Mouse (Mus musculus) hindbrain, embryonic 13.5 days (tissue): Measurements from ENCODE around the gene St8sia4. TPM values are rescaled to one million over a fixed set of nuclear protein-coding genes. Genes with fewer than 3 reads are reported as not detected.

ENCODE experiments used
- ATAC-seq: fragments of 200-750 bp; cut with Nextera tagmentation; 2 replicates; pipeline ENCODE4 v1.8.0; 2017; ENCODE audit warnings: moderate TSS enrichment; ENCODE audit not compliant: low FRiP score
- H3K27ac ChIP-seq: fragments of 300-500 bp; sonication (generic); 2 replicates; pipeline ENCODE4 v1.5.1; 2015; ENCODE audit warnings: inconsistent platforms, mild to moderate bottlenecking, moderate library complexity
- H3K27me3 ChIP-seq: fragments of 300-500 bp; sonication (generic); 2 replicates; pipeline ENCODE4 v1.6.1; 2015; ENCODE audit warnings: mild to moderate bottlenecking, inconsistent platforms
- H3K36me3 ChIP-seq: fragments of 300-500 bp; sonication (generic); 2 replicates; pipeline ENCODE4 v1.6.1; 2015; ENCODE audit warnings: mild to moderate bottlenecking, inconsistent platforms
- H3K4me1 ChIP-seq: fragments of 300-500 bp; sonication (generic); replicated peaks from 2 replicates; pipeline ENCODE4 v1.6.1; 2015; ENCODE audit warnings: inconsistent platforms
- H3K4me2 ChIP-seq: fragments of 300-500 bp; sonication (generic); 2 replicates; pipeline ENCODE4 v1.6.1; 2015; ENCODE audit warnings: inconsistent platforms, mild to moderate bottlenecking, moderate library complexity
- H3K4me3 ChIP-seq: fragments of 300-500 bp; sonication (generic); 2 replicates; pipeline ENCODE4 v1.5.1; 2015; ENCODE audit warnings: mild to moderate bottlenecking, inconsistent platforms
- H3K9ac ChIP-seq: fragments of 300-500 bp; sonication (generic); 2 replicates; pipeline ENCODE4 v1.6.1; 2015; ENCODE audit warnings: mild to moderate bottlenecking, inconsistent platforms
- H3K9me3 ChIP-seq: fragments of 300-500 bp; sonication (generic); 2 replicates; pipeline ENCODE4 v1.6.1; 2016; ENCODE audit warnings: inconsistent platforms
- WGBS: fragments of 180-500 bp; shearing (Covaris S2); methylation state at CpG from one replicate; pipeline ENCODE4 v1.1.7; 2015; 5-methylcytosine and 5-hydroxymethylcytosine counted together
- polyA plus RNA-seq: library from polyadenylated mRNA; unstranded; fragments of >200 nt; fragmentation: Nextera tagmentation; extraction: Ambion mirVana; gene quantifications from 2 replicates; pipeline ENCODE4 v1.2.1, GENCODE M21; 2015

St8sia4 gene
- polyA plus RNA-seq, 1 experiment from 2014 or later, result 35.8 TPM

DNA sequence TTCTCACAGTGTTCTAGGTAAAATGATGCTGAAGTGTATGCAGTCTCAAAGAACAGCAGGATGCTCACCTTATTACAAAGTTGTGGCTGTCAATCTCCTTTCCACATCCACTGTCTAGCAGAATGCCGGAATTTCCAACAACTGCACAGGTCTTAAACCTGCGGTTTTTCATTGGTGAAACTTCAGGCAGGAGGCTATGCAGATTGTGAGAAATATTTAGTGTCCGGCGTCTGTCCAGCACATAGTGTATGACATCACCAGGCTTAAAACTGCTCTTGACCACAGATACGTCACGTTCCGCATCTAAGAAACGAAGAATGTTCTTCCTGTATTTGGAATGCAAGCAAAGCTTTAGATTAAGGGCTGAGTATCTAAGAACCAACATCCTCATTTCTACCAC is 13.9 kb downstream of the St8sia4 start:
- ATAC-seq, result no peak
- Histone ChIP-seq H3K4me1 (no peaks in the 10 kb centered on the region), H3K36me3 (peaks cover 12% of the 10 kb centered on the region; the same call in 1 of the 2 replicates), H3K4me2 (no peak overlapping the region), H3K27ac (no peak overlapping the region), H3K27me3 (no peaks in the 10 kb centered on the region), H3K4me3 (no peak overlapping the region), H3K9ac (no peak overlapping the region), H3K9me3 (no peaks in the 10 kb centered on the region)
- WGBS, result 88% methylated on average over 8 of the region's 8 CpGs

DNA sequence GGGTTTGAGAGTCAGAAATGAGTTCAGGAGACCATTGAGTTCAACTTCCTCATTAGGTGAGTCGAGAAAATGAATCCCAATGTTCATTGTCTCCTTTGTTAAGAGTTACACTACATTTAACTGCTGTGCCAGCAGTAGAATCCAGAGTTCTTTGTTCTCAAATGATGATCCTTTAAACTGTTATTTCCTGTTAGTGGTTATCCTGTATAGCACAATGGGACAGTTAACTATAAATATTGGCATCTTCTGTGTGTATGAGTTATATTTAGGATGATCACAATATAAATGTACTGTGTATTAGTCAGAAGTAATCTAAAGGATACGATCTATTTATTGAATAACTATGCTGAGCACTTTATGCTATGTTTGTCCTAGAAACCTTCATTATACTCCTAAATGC is 23.1 kb downstream of the St8sia4 start:
- WGBS, result 78% methylated on average over 2 of the region's 2 CpGs

DNA sequence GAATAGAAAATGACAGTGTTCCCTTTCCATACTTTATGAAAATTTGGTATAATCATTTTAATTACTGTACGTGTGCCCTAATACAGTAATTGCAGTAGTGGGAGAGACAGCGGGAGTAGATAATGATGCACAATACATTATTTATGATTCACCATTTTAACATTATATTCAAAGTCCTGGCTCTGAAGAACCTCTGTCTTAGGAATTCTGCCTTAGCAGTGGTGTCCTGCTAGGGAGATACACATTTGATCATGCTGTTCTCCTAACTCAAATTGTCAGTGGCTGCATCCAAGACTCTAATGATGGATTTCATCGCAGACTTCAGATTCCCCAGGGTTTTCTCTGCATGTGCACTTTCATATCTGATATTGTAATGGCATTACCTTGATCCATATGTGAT is 28.4 kb downstream of the St8sia4 start:
- H3K9me3 ChIP-seq, result no peaks in the 10 kb centered on the region

More for the DNA sequence above, 23.1 kb downstream of the St8sia4 start:
- Histone ChIP-seq H3K9ac (no peak overlapping the region), H3K4me1 (no peaks in the 10 kb centered on the region; the same call in 1 of the 2 replicates), H3K27me3 (no peaks in the 10 kb centered on the region), H3K4me3 (no peak overlapping the region), H3K4me2 (no peak overlapping the region), H3K36me3 (no peaks in the 10 kb centered on the region), H3K27ac (no peak overlapping the region), H3K9me3 (no peaks in the 10 kb centered on the region)
- ATAC-seq, result no peak

DNA sequence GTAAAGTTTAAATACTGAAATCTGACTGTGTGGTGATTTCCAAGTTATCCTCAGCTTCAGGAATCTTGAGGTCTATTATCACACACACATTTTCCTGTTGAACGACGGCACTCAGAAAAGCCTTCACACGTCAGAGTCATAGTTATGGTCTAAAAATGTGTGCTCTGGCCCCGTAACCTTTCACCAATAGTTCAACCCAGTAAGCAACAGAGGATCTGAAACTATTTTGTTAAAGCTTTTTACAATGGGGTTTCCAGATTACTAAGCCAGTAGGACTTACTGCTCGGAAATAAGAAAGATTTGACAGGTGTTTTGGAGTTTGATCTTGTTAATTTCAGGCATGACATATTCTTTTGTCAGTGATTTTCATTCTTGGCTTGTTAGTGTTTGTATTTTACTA is 43.0 kb downstream of the St8sia4 start:
- Histone ChIP-seq H3K4me1 (no peaks in the 10 kb centered on the region), H3K27me3 (no peaks in the 10 kb centered on the region), H3K9me3 (no peaks in the 10 kb centered on the region), H3K27ac (no peak overlapping the region), H3K9ac (no peak overlapping the region), H3K4me3 (no peak overlapping the region), H3K4me2 (no peak overlapping the region), H3K36me3 (peaks cover 3% of the 10 kb centered on the region; the same call in 1 of the 2 replicates)
- 81% methylated on average over 5 of the region's 5 CpGs for WGBS
- no peak for ATAC-seq

More for the DNA sequence above, 28.4 kb downstream of the St8sia4 start:
- Histone ChIP-seq H3K27ac (no peak overlapping the region), H3K27me3 (no peaks in the 10 kb centered on the region), H3K4me1 (no peaks in the 10 kb centered on the region; the same call in 1 of the 2 replicates), H3K36me3 (peaks cover 9% of the 10 kb centered on the region), H3K9ac (no peak overlapping the region), H3K4me2 (no peak overlapping the region), H3K4me3 (no peak overlapping the region)
- ATAC-seq, result no peak
- WGBS, result 74% methylated on average over 3 of the region's 3 CpGs

DNA sequence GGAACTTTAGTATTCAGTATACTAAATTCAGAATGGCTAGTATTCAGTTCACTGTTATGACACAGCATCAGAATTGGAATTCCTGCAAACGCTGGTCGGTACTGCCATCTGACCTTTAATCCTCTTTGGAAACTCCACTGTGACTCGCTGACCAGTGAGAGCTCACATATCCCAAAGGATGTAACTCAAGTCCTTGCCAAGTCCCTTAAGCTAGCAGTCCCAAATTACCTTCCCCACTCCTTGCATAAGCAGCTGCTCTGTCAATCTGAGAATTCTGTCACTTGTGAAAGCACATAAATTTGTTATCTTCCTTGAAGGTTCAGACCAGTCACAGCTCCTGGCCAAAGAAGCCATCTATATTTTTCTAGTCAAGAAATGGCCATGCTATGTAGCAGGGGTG is 48.7 kb downstream of the St8sia4 start:
- Histone ChIP-seq H3K27ac (no peak overlapping the region), H3K4me2 (no peak overlapping the region), H3K27me3 (no peaks in the 10 kb centered on the region), H3K36me3 (peaks cover 3% of the 10 kb centered on the region; the same call in 1 of the 2 replicates), H3K9ac (no peak overlapping the region), H3K9me3 (no peaks in the 10 kb centered on the region), H3K4me1 (no peaks in the 10 kb centered on the region), H3K4me3 (no peak overlapping the region)
- ATAC-seq, result no peak
- WGBS, result 66% methylated on average over 3 of the region's 3 CpGs

DNA sequence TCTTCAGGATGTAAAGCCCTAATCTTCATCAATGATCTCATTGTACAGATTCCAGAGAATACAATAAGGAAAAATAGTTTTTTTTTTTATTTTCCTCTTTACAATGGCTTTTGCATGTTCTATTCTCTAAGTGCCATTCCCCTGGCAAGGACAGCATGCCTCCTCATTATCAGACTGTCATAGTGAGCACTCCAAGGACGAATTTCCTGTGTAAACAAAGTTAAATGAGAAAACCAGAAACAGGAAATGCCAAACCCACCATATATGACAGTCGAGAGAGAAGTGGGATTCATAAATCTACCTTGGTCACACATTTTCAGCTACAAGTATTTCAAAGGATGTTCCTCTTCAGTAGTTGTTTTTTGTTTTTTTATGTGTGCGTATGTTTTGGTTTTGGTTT is 49.2 kb downstream of the St8sia4 start:
- no peak overlapping the region for H3K4me3 ChIP-seq
- no peak overlapping the region for H3K9ac ChIP-seq
- H3K27ac ChIP-seq, result no peak overlapping the region
- H3K9me3 ChIP-seq, result no peaks in the 10 kb centered on the region
- peaks cover 3% of the 10 kb centered on the region; the same call in 1 of the 2 replicates for H3K36me3 ChIP-seq
- no peak for ATAC-seq
- H3K27me3 ChIP-seq, result no peaks in the 10 kb centered on the region
- WGBS, result 71% methylated on average over 3 of the region's 3 CpGs
- H3K4me2 ChIP-seq, result no peak overlapping the region
- H3K4me1 ChIP-seq, result no peaks in the 10 kb centered on the region

DNA sequence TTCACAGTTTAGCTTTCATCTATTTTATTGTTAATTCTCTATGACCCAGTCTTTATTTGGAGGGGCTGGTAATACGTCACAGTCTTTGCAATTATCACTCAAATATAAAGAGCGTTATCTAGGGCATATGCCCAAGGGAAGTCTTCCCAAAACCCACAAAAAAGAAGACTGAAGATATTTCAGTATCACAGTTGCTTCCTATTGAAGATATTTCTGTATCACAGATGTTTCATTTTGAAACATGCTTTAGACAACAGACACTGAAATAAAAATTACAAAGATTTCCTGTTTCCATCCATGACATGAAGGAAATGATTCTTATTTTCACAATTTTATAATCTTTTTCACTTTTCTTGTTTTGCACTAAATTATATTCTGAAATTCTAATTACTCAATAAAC is 57.4 kb downstream of the St8sia4 start:
- H3K4me1 ChIP-seq, result no peaks in the 10 kb centered on the region
- H3K4me2 ChIP-seq, result no peak overlapping the region
- ATAC-seq, result no peak
- no peaks in the 10 kb centered on the region for H3K27me3 ChIP-seq
- no peak overlapping the region for H3K27ac ChIP-seq
- H3K9me3 ChIP-seq, result no peaks in the 10 kb centered on the region
- 81% methylated on average over 2 of the region's 2 CpGs for WGBS
- H3K36me3 ChIP-seq, result no peaks in the 10 kb centered on the region
- H3K9ac ChIP-seq, result no peak overlapping the region
- no peak overlapping the region for H3K4me3 ChIP-seq

DNA sequence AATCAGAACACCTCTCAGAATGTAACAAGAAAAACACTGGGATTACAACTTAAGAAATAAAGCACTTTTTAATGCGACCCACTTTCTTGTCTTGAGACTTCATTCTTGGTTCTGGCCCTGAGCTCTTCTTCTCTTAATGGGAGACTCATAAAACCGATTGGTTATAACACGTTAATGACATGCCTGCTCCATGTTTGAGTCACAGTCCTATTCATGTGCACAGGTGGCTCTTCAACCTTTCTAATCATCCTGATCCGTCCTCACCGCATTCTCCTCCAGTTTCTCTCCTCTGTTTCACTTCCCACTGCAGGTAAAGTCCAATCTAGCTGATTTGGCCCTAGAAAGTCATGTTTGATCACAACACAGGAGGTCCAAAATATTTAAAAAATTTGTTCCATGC is 58.3 kb downstream of the St8sia4 start:
- Histone ChIP-seq H3K9me3 (no peaks in the 10 kb centered on the region), H3K4me2 (no peak overlapping the region), H3K9ac (no peak overlapping the region), H3K4me1 (no peaks in the 10 kb centered on the region), H3K4me3 (no peak overlapping the region), H3K27me3 (no peaks in the 10 kb centered on the region), H3K27ac (no peak overlapping the region), H3K36me3 (no peaks in the 10 kb centered on the region)
- 89% methylated on average over 5 of the region's 5 CpGs for WGBS
- no peak for ATAC-seq

DNA sequence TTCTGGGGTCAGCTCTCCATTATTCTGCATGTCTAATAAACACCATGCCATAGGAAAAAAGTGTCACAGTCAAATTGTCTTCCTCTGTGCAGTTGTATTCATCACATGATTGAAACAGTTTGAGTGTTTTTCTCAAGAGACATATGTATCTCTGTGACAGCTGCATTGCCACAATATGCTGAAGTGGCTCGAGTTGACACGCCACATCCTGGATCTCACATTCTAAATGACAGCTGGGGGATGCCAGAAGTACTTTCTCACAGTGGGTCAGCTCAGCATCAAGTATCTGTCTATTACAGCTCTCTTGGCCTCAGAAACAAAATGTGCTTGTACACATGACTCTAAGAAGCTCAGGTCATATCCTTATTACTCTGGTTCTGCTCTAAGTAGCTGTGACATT is 61.9 kb downstream of the St8sia4 start:
- Histone ChIP-seq H3K9me3 (no peaks in the 10 kb centered on the region), H3K27ac (no peak overlapping the region), H3K9ac (no peak overlapping the region), H3K4me2 (no peak overlapping the region), H3K4me3 (no peak overlapping the region), H3K27me3 (no peaks in the 10 kb centered on the region), H3K36me3 (no peaks in the 10 kb centered on the region), H3K4me1 (no peaks in the 10 kb centered on the region)
- WGBS, result 67% methylated on average over 2 of the region's 2 CpGs
- ATAC-seq, result no peak

DNA sequence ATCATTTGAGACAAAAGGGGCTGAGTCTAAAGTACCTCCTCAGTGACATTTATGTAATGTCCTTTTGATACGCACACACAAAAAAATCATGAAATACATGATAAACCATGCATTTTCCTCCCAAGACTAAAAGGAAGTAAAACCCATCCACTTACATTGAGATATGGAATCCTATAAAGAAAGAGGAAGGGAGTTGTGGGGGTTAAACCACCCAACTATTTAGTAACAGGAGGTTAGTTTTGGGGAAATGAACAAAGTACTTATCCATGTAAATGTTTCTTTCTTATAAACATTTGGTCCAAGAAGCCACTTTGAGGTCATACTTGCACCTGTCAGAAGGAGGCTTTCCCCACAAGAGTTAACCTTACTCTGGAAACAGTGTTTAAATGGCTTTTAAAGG is 69.3 kb downstream of the St8sia4 start:
- H3K27me3 ChIP-seq, result no peaks in the 10 kb centered on the region
- no peaks in the 10 kb centered on the region for H3K36me3 ChIP-seq
- no peak for ATAC-seq
- H3K27ac ChIP-seq, result no peak overlapping the region
- no peak overlapping the region for H3K9ac ChIP-seq
- H3K4me3 ChIP-seq, result no peak overlapping the region
- H3K4me2 ChIP-seq, result no peak overlapping the region
- H3K9me3 ChIP-seq, result no peaks in the 10 kb centered on the region
- no peaks in the 10 kb centered on the region for H3K4me1 ChIP-seq
- WGBS, result 97% methylated on average over 1 of the region's 1 CpGs

DNA sequence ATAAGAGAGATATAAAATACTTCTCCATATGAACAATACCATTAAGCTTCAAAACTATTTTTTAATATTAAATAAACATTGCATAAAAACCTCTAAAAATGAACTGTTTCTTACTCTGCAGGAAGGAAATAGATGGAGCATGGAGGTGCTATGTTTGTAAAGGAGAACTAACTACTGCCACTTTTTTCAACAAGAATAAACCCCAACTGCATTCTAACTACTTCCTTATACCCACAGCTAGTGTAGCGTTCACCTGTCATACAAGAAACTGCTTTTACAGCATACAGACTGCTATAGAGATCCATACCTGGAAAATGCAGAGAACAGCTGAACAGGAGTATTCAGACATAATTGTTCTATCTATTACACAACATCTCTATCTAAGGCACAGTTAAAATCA is 70.5 kb downstream of the St8sia4 start:
- Histone ChIP-seq H3K4me2 (no peak overlapping the region), H3K36me3 (no peaks in the 10 kb centered on the region), H3K4me3 (no peak overlapping the region), H3K4me1 (no peaks in the 10 kb centered on the region), H3K27me3 (no peaks in the 10 kb centered on the region), H3K27ac (no peak overlapping the region), H3K9ac (no peak overlapping the region), H3K9me3 (no peaks in the 10 kb centered on the region)
- ATAC-seq, result no peak
- 96% methylated on average over 1 of the region's 1 CpGs for WGBS

DNA sequence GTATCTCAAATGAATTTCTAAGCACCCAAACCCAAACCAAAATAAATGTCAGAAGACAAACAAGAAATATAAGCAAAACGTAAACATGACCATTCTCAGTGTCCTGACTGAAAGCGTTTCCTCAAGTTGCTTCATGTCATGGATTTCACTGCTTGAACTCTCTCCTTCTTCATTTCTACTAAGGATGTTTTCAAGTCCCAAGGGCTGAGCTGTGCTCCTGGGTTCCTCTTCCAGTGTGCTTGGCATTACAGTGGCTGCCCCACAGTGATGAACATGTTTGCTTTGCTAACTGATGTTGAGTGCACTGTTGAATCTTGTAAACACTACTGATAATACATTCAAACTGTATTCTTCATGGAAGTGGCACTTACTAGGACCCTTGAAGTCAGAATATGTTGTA is 76.3 kb downstream of the St8sia4 start:
- Histone ChIP-seq H3K9me3 (no peaks in the 10 kb centered on the region), H3K36me3 (peaks cover 8% of the 10 kb centered on the region; the same call in 1 of the 2 replicates), H3K27me3 (no peaks in the 10 kb centered on the region), H3K4me2 (no peak overlapping the region), H3K9ac (no peak overlapping the region), H3K4me1 (no peaks in the 10 kb centered on the region), H3K4me3 (no peak overlapping the region), H3K27ac (no peak overlapping the region)
- WGBS, result 83% methylated on average over 2 of the region's 2 CpGs
- no peak for ATAC-seq

DNA sequence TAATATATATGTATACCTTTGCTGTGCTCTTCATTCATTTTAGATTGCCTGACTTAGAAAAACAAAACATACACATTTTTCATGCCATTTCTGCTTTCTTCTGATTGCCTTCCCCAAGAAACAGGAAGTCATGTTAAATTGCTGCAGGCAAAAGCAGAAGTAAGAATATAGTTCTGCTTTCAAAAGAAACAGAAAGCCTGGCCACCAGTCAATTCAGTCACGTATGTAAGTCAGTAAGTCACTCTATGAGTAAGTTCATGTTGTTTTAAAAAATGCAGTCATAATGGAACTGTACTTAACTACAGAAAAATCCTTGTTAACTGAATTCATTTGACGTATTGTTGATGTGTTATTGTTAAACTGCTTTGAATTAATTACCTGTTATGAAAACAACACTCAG is 77.3 kb downstream of the St8sia4 start:
- 90% methylated on average over 2 of the region's 2 CpGs for WGBS
- Histone ChIP-seq H3K9ac (no peak overlapping the region), H3K36me3 (peaks cover 8% of the 10 kb centered on the region; the same call in 1 of the 2 replicates), H3K4me1 (no peaks in the 10 kb centered on the region), H3K9me3 (no peaks in the 10 kb centered on the region), H3K4me2 (no peak overlapping the region), H3K27ac (no peak overlapping the region), H3K27me3 (no peaks in the 10 kb centered on the region), H3K4me3 (no peak overlapping the region)
- no peak for ATAC-seq
